Mouse (Mus musculus): ENCODE data around the gene Fbxl2. TPM values are rescaled to one million over a fixed set of nuclear protein-coding genes. Genes with fewer than 3 reads are reported as not detected.

Gene Fbxl2
- total and polyA plus RNA-seq, 2 experiments from 2014 or later, result 1.6 to 3.4 TPM

DNA sequence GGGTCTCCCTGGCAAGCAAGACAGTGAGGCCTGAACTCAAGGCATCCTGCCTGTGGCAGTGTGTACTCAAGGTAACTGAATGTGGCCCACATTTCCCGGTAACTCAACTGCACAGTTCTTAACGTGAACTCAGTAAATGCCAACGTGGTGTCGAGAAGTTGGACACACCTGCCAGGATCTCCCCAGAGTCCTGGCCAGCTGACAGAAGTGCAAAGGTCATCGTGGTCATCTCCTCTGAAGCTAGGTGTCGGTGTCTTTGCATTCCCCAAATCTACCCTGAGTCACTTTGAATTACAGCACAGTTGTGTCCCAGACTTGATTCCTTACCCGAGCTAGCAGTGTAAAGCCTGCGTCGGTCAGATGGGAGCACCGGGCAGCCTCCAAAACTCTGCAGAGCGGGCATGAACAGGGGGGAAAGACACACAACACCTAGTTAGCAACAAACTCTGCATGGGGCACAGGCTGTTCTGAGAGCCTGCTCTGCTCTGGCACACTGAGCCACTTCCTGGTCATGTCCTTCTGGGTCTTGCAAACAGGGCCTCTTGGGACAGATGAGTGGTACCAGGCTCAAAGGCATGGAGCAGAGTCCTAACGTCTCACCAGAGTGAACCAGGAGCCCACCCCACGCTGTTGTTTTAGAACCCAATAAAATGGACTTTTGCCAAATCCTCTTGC is 60.9 kb downstream of the Fbxl2 start:
- no peak overlapping the region for H3K9ac ChIP-seq (replicated peaks; ENCODE audit: low read depth, low read length)
- no peak for ATAC-seq (ENCODE audit: insufficient read depth, low read depth)
- no peak for DNase-seq (ENCODE audit: low spot score)
- peaks cover 9% of the 10 kb centered on the region; the same call in 1 of the 2 replicates for H3K4me1 ChIP-seq (ENCODE audit: control insufficient read depth, insufficient read depth)
- no peak overlapping the region for H3K27ac ChIP-seq (ENCODE audit: low read depth)
- peaks cover 1% of the 10 kb centered on the region; the same call in 1 of the 2 replicates for H3K27me3 ChIP-seq (ENCODE audit: control insufficient read depth, insufficient read depth, low read length)
- H3K36me3 ChIP-seq (replicated peaks; ENCODE audit: control insufficient read depth, insufficient read depth, low read length), result no peaks in the 10 kb centered on the region
- 76% methylated on average over 13 of the region's 13 CpGs for WGBS
- H3K9me3 ChIP-seq (replicated peaks; ENCODE audit: control insufficient read depth, low read length), result no peaks in the 10 kb centered on the region
- no peak overlapping the region for H3K4me2 ChIP-seq (ENCODE audit: low read depth, low read length)
- no peak overlapping the region for H3K4me3 ChIP-seq (ENCODE audit: low read depth, low read length)
- TF ChIP-seq EP300 (IDR thresholded peaks at IDR 0.05; ENCODE audit: low read depth) (no peak), CTCF (IDR thresholded peaks at IDR 0.05; ENCODE audit: low read depth) (no peak)

- no peak for TF ChIP-seq CTCF (IDR thresholded peaks at IDR 0.05; ENCODE audit: low read depth)
- TF ChIP-seq EP300 (IDR thresholded peaks at IDR 0.05; ENCODE audit: low read depth), result no peak
- 70% methylated on average over 11 of the region's 11 CpGs for WGBS
- Histone ChIP-seq H3K27ac (ENCODE audit: low read depth) (no peak overlapping the region), H3K9me3 (replicated peaks; ENCODE audit: control insufficient read depth, low read length) (no peaks in the 10 kb centered on the region), H3K9ac (replicated peaks; ENCODE audit: low read depth, low read length) (no peak overlapping the region), H3K4me2 (ENCODE audit: low read depth, low read length) (no peak overlapping the region), H3K27me3 (ENCODE audit: control insufficient read depth, insufficient read depth, low read length) (no peaks in the 10 kb centered on the region), H3K4me3 (ENCODE audit: low read depth, low read length) (no peak overlapping the region), H3K4me1 (ENCODE audit: control insufficient read depth, insufficient read depth) (peaks cover 9% of the 10 kb centered on the region; the same call in 1 of the 2 replicates), H3K36me3 (replicated peaks; ENCODE audit: control insufficient read depth, insufficient read depth, low read length) (peaks cover 12% of the 10 kb centered on the region)
- DNase-seq (ENCODE audit: low spot score) (no peak), ATAC-seq (ENCODE audit: insufficient read depth, low read depth) (no peak)
Measured at GRCm38 (mm10) chr9:113982883-113983670, 62.9 kb downstream of the Fbxl2 start.

DNA sequence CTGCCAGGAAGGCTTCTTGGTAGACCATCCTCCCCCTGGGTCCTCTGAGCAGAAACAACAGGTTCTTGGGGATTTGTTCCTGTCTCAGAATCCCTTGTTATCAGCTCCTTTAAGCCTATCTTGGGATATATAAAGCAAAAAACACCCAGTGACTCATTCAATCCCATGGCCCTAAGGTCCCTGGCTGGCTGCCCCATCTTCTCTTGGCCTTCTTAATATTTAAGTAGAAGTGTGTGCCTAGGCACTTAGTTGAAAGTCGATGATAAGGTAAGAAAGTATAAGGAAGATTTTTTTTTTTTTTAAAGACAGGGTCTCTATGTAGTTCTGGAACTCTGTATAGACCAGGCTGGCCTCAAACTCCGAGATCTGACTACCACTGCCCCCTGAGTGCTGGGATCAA is 63.5 kb downstream of the Fbxl2 start:
- no peaks in the 10 kb centered on the region for H3K9me3 ChIP-seq (replicated peaks; ENCODE audit: control insufficient read depth, low read length)
- no peak overlapping the region for H3K9ac ChIP-seq (replicated peaks; ENCODE audit: low read depth, low read length)
- no peaks in the 10 kb centered on the region for H3K27me3 ChIP-seq (ENCODE audit: control insufficient read depth, insufficient read depth, low read length)
- H3K4me2 ChIP-seq (ENCODE audit: low read depth, low read length), result no peak overlapping the region
- no peak overlapping the region for H3K4me3 ChIP-seq (ENCODE audit: low read depth, low read length)
- 79% methylated on average over 2 of the region's 2 CpGs for WGBS
- H3K36me3 ChIP-seq (replicated peaks; ENCODE audit: control insufficient read depth, insufficient read depth, low read length), result peaks cover 19% of the 10 kb centered on the region
- no peak for ATAC-seq (ENCODE audit: insufficient read depth, low read depth)
- peaks cover 9% of the 10 kb centered on the region; the same call in 1 of the 2 replicates for H3K4me1 ChIP-seq (ENCODE audit: control insufficient read depth, insufficient read depth)
- H3K27ac ChIP-seq (ENCODE audit: low read depth), result no peak overlapping the region
- DNase-seq (ENCODE audit: low spot score), result no peak
- TF ChIP-seq EP300 (IDR thresholded peaks at IDR 0.05; ENCODE audit: low read depth) (no peak), CTCF (IDR thresholded peaks at IDR 0.05; ENCODE audit: low read depth) (no peak)

DNA sequence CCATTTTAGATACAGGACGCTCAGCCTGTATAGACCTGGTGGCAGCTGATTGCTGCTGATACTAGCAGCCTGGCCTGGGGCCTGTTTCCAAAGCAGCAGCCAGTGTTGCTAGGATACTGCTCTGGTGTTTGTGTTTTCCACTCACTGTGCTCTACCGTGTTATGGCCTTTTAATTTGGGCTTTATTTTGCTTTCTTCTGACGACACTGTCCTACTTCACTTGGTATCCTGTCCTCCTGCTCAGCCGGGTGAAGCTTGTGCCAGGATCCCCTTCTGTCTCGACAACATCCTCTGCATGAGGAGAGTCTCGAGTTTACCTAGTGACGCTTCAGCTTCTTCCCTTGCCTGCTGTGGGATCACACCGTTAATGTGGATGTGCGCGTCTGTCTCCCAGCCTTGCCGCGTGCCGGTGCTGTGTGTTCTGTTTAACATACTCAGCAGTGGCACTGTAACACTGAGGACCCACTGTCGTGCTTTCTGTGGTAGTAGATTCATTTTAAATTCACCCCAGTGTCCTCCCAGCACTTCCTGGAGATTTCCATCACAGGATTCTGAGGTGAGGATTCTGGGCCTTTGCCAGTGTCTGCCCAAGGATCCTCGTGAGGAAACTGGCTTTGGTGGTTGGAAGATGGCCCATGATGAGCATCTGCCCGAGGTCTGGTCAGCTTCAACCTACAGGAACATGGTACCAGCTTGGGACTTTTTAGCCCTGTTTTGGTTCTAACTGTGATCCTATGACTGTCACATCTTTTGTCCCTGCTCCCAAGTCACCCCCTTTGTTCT is 64.7 kb downstream of the Fbxl2 start:
- 38% methylated on average over 16 of the region's 16 CpGs for WGBS
- TF ChIP-seq CTCF (IDR thresholded peaks at IDR 0.05; ENCODE audit: low read depth) (no peak), EP300 (IDR thresholded peaks at IDR 0.05; ENCODE audit: low read depth) (no peak)
- H3K9me3 ChIP-seq (replicated peaks; ENCODE audit: control insufficient read depth, low read length), result no peaks in the 10 kb centered on the region
- peaks cover 29% of the 10 kb centered on the region for H3K36me3 ChIP-seq (replicated peaks; ENCODE audit: control insufficient read depth, insufficient read depth, low read length)
- H3K27me3 ChIP-seq (ENCODE audit: control insufficient read depth, insufficient read depth, low read length), result no peaks in the 10 kb centered on the region
- H3K9ac ChIP-seq (replicated peaks; ENCODE audit: low read depth, low read length), result no peak overlapping the region
- H3K4me1 ChIP-seq (ENCODE audit: control insufficient read depth, insufficient read depth), result peaks cover 9% of the 10 kb centered on the region; the same call in 1 of the 2 replicates
- H3K4me3 ChIP-seq (ENCODE audit: low read depth, low read length), result no peak overlapping the region
- DNase-seq (ENCODE audit: low spot score) (peak; percentile 58), ATAC-seq (ENCODE audit: insufficient read depth, low read depth) (peak; percentile 80)
- peak overlapping the region; percentile 39; the same call in 1 of the 2 replicates for H3K27ac ChIP-seq (ENCODE audit: low read depth)
- 0 out of 2 replicates have a peak overlapping the region, but pooled peaks have one; percentile 13 for H3K4me2 ChIP-seq (ENCODE audit: low read depth, low read length)

GRCm38 (mm10) chr9:113979356-113979755 is 66.6 kb downstream of the Fbxl2 start:
- H3K4me3 ChIP-seq (ENCODE audit: low read depth, low read length), result no peak overlapping the region
- TF ChIP-seq CTCF (IDR thresholded peaks at IDR 0.05; ENCODE audit: low read depth) (no peak), EP300 (IDR thresholded peaks at IDR 0.05; ENCODE audit: low read depth) (no peak)
- no peaks in the 10 kb centered on the region for H3K27me3 ChIP-seq (ENCODE audit: control insufficient read depth, insufficient read depth, low read length)
- WGBS, result 89% methylated on average over 13 of the region's 13 CpGs
- H3K36me3 ChIP-seq (replicated peaks; ENCODE audit: control insufficient read depth, insufficient read depth, low read length), result peaks cover 46% of the 10 kb centered on the region
- no peak overlapping the region for H3K27ac ChIP-seq (ENCODE audit: low read depth)
- no peak overlapping the region for H3K9ac ChIP-seq (replicated peaks; ENCODE audit: low read depth, low read length)
- no peak overlapping the region for H3K4me2 ChIP-seq (ENCODE audit: low read depth, low read length)
- H3K4me1 ChIP-seq (ENCODE audit: control insufficient read depth, insufficient read depth), result peaks cover 9% of the 10 kb centered on the region; the same call in 1 of the 2 replicates
- no peaks in the 10 kb centered on the region for H3K9me3 ChIP-seq (replicated peaks; ENCODE audit: control insufficient read depth, low read length)
- no peak for DNase-seq (ENCODE audit: low spot score)
- ATAC-seq (ENCODE audit: insufficient read depth, low read depth), result no peak

Data from heart, postnatal 0 days (tissue).